Mouse (Mus musculus) embryonic facial prominence, embryonic 12.5 days (tissue): ENCODE measurements at regions not wholly inside any gene's neighbourhood (a gene's known extent, or its start where the extent isn't known, plus 50 kb on each side); places are given as distances from the start of the nearest gene placed in this dataset.

Source experiments
- ATAC-seq: fragments of 200-750 bp; cut with Nextera tagmentation; 2 replicates; pipeline ENCODE4 v1.8.0; 2017; ENCODE audit not compliant: insufficient number of reproducible peaks, insufficient read depth, low FRiP score, low TSS enrichment
- H3K27ac ChIP-seq: fragments of 300-500 bp; sonication (generic); 2 replicates; pipeline ENCODE4 v1.5.1; 2016; ENCODE audit warnings: mild to moderate bottlenecking
- H3K27me3 ChIP-seq: fragments of 300-500 bp; sonication (generic); 2 replicates; pipeline ENCODE4 v1.6.1; 2016; ENCODE audit warnings: mild to moderate bottlenecking, moderate library complexity
- H3K36me3 ChIP-seq: fragments of 300-500 bp; sonication (generic); 2 replicates; pipeline ENCODE4 v1.6.1; 2016; ENCODE audit warnings: mild to moderate bottlenecking
- H3K4me1 ChIP-seq: fragments of 300-500 bp; sonication (generic); 2 replicates; pipeline ENCODE4 v1.6.1; 2016
- H3K4me2 ChIP-seq: fragments of 300-500 bp; sonication (generic); replicated peaks from 2 replicates; pipeline ENCODE4 v1.6.1; 2016; ENCODE audit warnings: mild to moderate bottlenecking, moderate library complexity
- H3K4me3 ChIP-seq: fragments of 300-500 bp; sonication (generic); 2 replicates; pipeline ENCODE4 v1.5.1; 2016; ENCODE audit warnings: mild to moderate bottlenecking
- H3K9ac ChIP-seq: fragments of 300-500 bp; sonication (generic); 2 replicates; pipeline ENCODE4 v1.6.1; 2016; ENCODE audit warnings: mild to moderate bottlenecking, moderate library complexity
- H3K9me3 ChIP-seq: fragments of 300-500 bp; sonication (generic); 2 replicates; pipeline ENCODE4 v1.6.1; 2016; ENCODE audit warnings: mild to moderate bottlenecking, moderate library complexity
- WGBS: fragments of 180-500 bp; shearing (Covaris S2); methylation state at CpG from one replicate; pipeline ENCODE4 v1.1.7; 2016; 5-methylcytosine and 5-hydroxymethylcytosine counted together

GRCm38 (mm10) chr2:161398061-161398460 is 289.2 kb upstream of the Chd6 start:
- Histone ChIP-seq H3K4me2 (no peak overlapping the region), H3K27me3 (no peaks in the 10 kb centered on the region), H3K9ac (no peak overlapping the region), H3K36me3 (no peaks in the 10 kb centered on the region), H3K4me1 (no peaks in the 10 kb centered on the region), H3K4me3 (no peak overlapping the region), H3K27ac (no peak overlapping the region), H3K9me3 (no peaks in the 10 kb centered on the region)
- ATAC-seq: no peak
- WGBS: 92% methylated on average over 3 of the region's 3 CpGs

GRCm38 (mm10) chr2:161390954-161391690 is 282.2 kb upstream of the Chd6 start:
- H3K9ac ChIP-seq: no peak overlapping the region
- H3K4me1 ChIP-seq: no peaks in the 10 kb centered on the region
- no peaks in the 10 kb centered on the region for H3K9me3 ChIP-seq
- ATAC-seq: no peak
- no peaks in the 10 kb centered on the region for H3K27me3 ChIP-seq
- 79% methylated on average over 15 of the region's 15 CpGs for WGBS
- no peaks in the 10 kb centered on the region for H3K36me3 ChIP-seq
- no peak overlapping the region for H3K27ac ChIP-seq
- H3K4me3 ChIP-seq: no peak overlapping the region
- H3K4me2 ChIP-seq: no peak overlapping the region

- no peak for ATAC-seq
- WGBS: 77% methylated on average over 5 of the region's 5 CpGs
Observed at GRCm38 (mm10) chr2:161389318-161389835, 280.5 kb upstream of the Chd6 start.

GRCm38 (mm10) chr2:161387054-161387453 is 278.2 kb upstream of the Chd6 start:
- Histone ChIP-seq H3K36me3 (no peaks in the 10 kb centered on the region), H3K9me3 (no peaks in the 10 kb centered on the region), H3K4me2 (no peak overlapping the region), H3K27me3 (no peaks in the 10 kb centered on the region), H3K4me1 (no peaks in the 10 kb centered on the region), H3K27ac (no peak overlapping the region), H3K4me3 (no peak overlapping the region), H3K9ac (no peak overlapping the region)
- 86% methylated on average over 6 of the region's 6 CpGs for WGBS
- ATAC-seq: no peak

More at GRCm38 (mm10) chr2:161389318-161389835, 280.5 kb upstream of the Chd6 start:
- H3K9me3 ChIP-seq: no peaks in the 10 kb centered on the region
- H3K4me3 ChIP-seq: no peak overlapping the region
- H3K4me2 ChIP-seq: no peak overlapping the region
- H3K36me3 ChIP-seq: no peaks in the 10 kb centered on the region
- H3K9ac ChIP-seq: no peak overlapping the region
- no peaks in the 10 kb centered on the region for H3K4me1 ChIP-seq
- H3K27ac ChIP-seq: no peak overlapping the region
- no peaks in the 10 kb centered on the region for H3K27me3 ChIP-seq

GRCm38 (mm10) chr2:161382411-161382810 is 273.5 kb upstream of the Chd6 start:
- H3K4me2 ChIP-seq: no peak overlapping the region
- H3K27ac ChIP-seq: no peak overlapping the region
- H3K36me3 ChIP-seq: no peaks in the 10 kb centered on the region
- H3K4me3 ChIP-seq: no peak overlapping the region
- ATAC-seq: no peak
- 69% methylated on average over 3 of the region's 3 CpGs for WGBS
- no peaks in the 10 kb centered on the region for H3K27me3 ChIP-seq
- H3K9me3 ChIP-seq: no peaks in the 10 kb centered on the region
- H3K4me1 ChIP-seq: no peaks in the 10 kb centered on the region
- H3K9ac ChIP-seq: no peak overlapping the region

- no peak for ATAC-seq
- Histone ChIP-seq H3K27me3 (no peaks in the 10 kb centered on the region), H3K9me3 (no peaks in the 10 kb centered on the region), H3K9ac (no peak overlapping the region), H3K4me2 (no peak overlapping the region), H3K27ac (no peak overlapping the region), H3K4me1 (no peaks in the 10 kb centered on the region), H3K4me3 (no peak overlapping the region), H3K36me3 (no peaks in the 10 kb centered on the region)
- WGBS: 90% methylated on average over 4 of the region's 4 CpGs
Observed at GRCm38 (mm10) chr2:161378313-161378712, 269.4 kb upstream of the Chd6 start.

GRCm38 (mm10) chr2:161362325-161362724 is 253.4 kb upstream of the Chd6 start:
- H3K4me1 ChIP-seq: no peaks in the 10 kb centered on the region
- no peak overlapping the region for H3K4me3 ChIP-seq
- H3K4me2 ChIP-seq: no peak overlapping the region
- no peaks in the 10 kb centered on the region for H3K36me3 ChIP-seq
- no peaks in the 10 kb centered on the region for H3K9me3 ChIP-seq
- no peaks in the 10 kb centered on the region for H3K27me3 ChIP-seq
- no peak overlapping the region for H3K27ac ChIP-seq
- H3K9ac ChIP-seq: no peak overlapping the region
- 83% methylated on average over 3 of the region's 3 CpGs for WGBS
- no peak for ATAC-seq

GRCm38 (mm10) chr2:161349110-161349509 is 240.2 kb upstream of the Chd6 start:
- H3K27me3 ChIP-seq: no peaks in the 10 kb centered on the region
- no peak overlapping the region for H3K4me3 ChIP-seq
- ATAC-seq: no peak
- no peaks in the 10 kb centered on the region for H3K4me1 ChIP-seq
- no peaks in the 10 kb centered on the region for H3K9me3 ChIP-seq
- no peak overlapping the region for H3K27ac ChIP-seq
- no peaks in the 10 kb centered on the region for H3K36me3 ChIP-seq
- WGBS: 28% methylated on average over 4 of the region's 4 CpGs
- H3K9ac ChIP-seq: no peak overlapping the region
- no peak overlapping the region for H3K4me2 ChIP-seq

GRCm38 (mm10) chr2:161344018-161344417 is 235.1 kb upstream of the Chd6 start:
- Histone ChIP-seq H3K9ac (no peak overlapping the region), H3K27me3 (peaks cover 4% of the 10 kb centered on the region; the same call in 1 of the 2 replicates), H3K4me2 (no peak overlapping the region), H3K4me3 (no peak overlapping the region), H3K36me3 (no peaks in the 10 kb centered on the region), H3K27ac (no peak overlapping the region), H3K4me1 (peaks cover 23% of the 10 kb centered on the region; the same call in 1 of the 2 replicates), H3K9me3 (no peaks in the 10 kb centered on the region)
- WGBS: 78% methylated on average over 2 of the region's 2 CpGs
- no peak for ATAC-seq

GRCm38 (mm10) chr2:161342648-161343047 is 233.8 kb upstream of the Chd6 start:
- no peak overlapping the region for H3K4me3 ChIP-seq
- WGBS: 86% methylated on average over 2 of the region's 2 CpGs
- H3K27ac ChIP-seq: no peak overlapping the region
- H3K4me1 ChIP-seq: peaks cover 23% of the 10 kb centered on the region; the same call in 1 of the 2 replicates
- H3K9me3 ChIP-seq: no peaks in the 10 kb centered on the region
- H3K36me3 ChIP-seq: no peaks in the 10 kb centered on the region
- H3K4me2 ChIP-seq: no peak overlapping the region
- ATAC-seq: no peak
- peaks cover 4% of the 10 kb centered on the region; the same call in 1 of the 2 replicates for H3K27me3 ChIP-seq
- H3K9ac ChIP-seq: no peak overlapping the region

- Histone ChIP-seq H3K4me1 (peaks cover 23% of the 10 kb centered on the region; the same call in 1 of the 2 replicates), H3K27ac (no peak overlapping the region), H3K4me3 (no peak overlapping the region), H3K9me3 (no peaks in the 10 kb centered on the region), H3K27me3 (peaks cover 4% of the 10 kb centered on the region; the same call in 1 of the 2 replicates), H3K36me3 (no peaks in the 10 kb centered on the region), H3K9ac (no peak overlapping the region), H3K4me2 (peak overlapping the region; percentile 24)
- 2% methylated on average over 11 of the region's 11 CpGs for WGBS
- peak; percentile 65 for ATAC-seq
Observed at GRCm38 (mm10) chr2:161341368-161341891, 232.6 kb upstream of the Chd6 start.

GRCm38 (mm10) chr2:161340291-161340690 is 231.4 kb upstream of the Chd6 start:
- H3K36me3 ChIP-seq: no peaks in the 10 kb centered on the region
- no peak for ATAC-seq
- no peak overlapping the region for H3K27ac ChIP-seq
- no peak overlapping the region for H3K4me2 ChIP-seq
- no peaks in the 10 kb centered on the region for H3K9me3 ChIP-seq
- peaks cover 4% of the 10 kb centered on the region; the same call in 1 of the 2 replicates for H3K27me3 ChIP-seq
- peaks cover 23% of the 10 kb centered on the region; the same call in 1 of the 2 replicates for H3K4me1 ChIP-seq
- H3K4me3 ChIP-seq: no peak overlapping the region
- 77% methylated on average over 9 of the region's 9 CpGs for WGBS
- no peak overlapping the region for H3K9ac ChIP-seq
